Comparison of ENCODE assay signal across 13 mouse cellular contexts in genomic region chr1:65654460-65654859, GRCm38 (mm10).
DNase-seq lines count a peak whose midpoint lies in the region; TF ChIP-seq lines count a peak whose summit lies in the region.
"Had no signal": no experiment of that assay in that cellular context is flagged by ENCODE, and none has a peak within 500 bp of the region (broad histone marks: within the 10 kb centered on the region; RNA-seq: fewer than 3 reads in every experiment).

No protein-coding gene starts in this region.

- TF ChIP-seq POLR2A in brain, embryonic 14.5 days (IDR thresholded peaks at IDR 0.05; ENCODE audit: borderline replicate concordance, extremely low read depth, insufficient read depth, insufficient read length, poor library complexity, severe bottlenecking): no peak

- H3K4me3 ChIP-seq in left cerebral cortex, adult 2 months: no peak overlapping the region
- H3K4me3 ChIP-seq: hindbrain, embryonic 10.5 days; limb, embryonic 15.5 days; lung, embryonic 15.5 days; neural tube, embryonic 15.5 days had no signal

- no peak overlapping the region for H3K27ac ChIP-seq in left cerebral cortex, adult 2 months
- H3K27ac ChIP-seq: hindbrain, embryonic 10.5 days; limb, embryonic 15.5 days; lung, embryonic 15.5 days; neural tube, embryonic 15.5 days had no signal

- DNase-seq in embryo, embryonic 10.5 days (ENCODE audit: low spot score): peak; percentile 19
- no peak for DNase-seq in embryo, embryonic 11 days
- no peak for DNase-seq in left cerebral cortex, adult 2 months (ENCODE audit: extremely low spot score in 1 of 2, low spot score in 2 of 2)
- DNase-seq in left cerebral cortex, adult 8-10 months (ENCODE audit: low spot score in 2 of 2): no peak
- DNase-seq in ES-CJ7 (ENCODE audit: low read depth, low spot score): peak; percentile 66
- DNase-seq in brain, embryonic 14.5 days (ENCODE audit: low read depth): peak; percentile 24
- DNase-seq in heart, adult 18-20 months: no peak
- DNase-seq: adrenal gland, postnatal 25 days; kidney, adult 18-20 months had no signal

- intact Hi-C loops in left cerebral cortex, adult 2 months (cut with DNase I): loop anchor here (5.0 kb wide), 1 partner anchor 342 kb away; no protein-coding TSS in a partner anchor

- peak; percentile 33 for TF ChIP-seq CTCF in left cerebral cortex, adult 2 months (IDR thresholded peaks at IDR 0.05)
- peak; percentile 30; the same call in 1 of the 2 replicates for TF ChIP-seq CTCF in brain, embryonic 14.5 days (IDR thresholded peaks at IDR 0.05; ENCODE audit: borderline replicate concordance, extremely low read depth, insufficient read depth, insufficient read length)

Comparison
In these comparisons a context has a peak if more than half of its experiments do, and no peak if none do; other contexts are left out.
1. DNase-seq: peak in embryo, embryonic 10.5 days (single experiment), ES-CJ7 (single experiment) and brain, embryonic 14.5 days (single experiment); none in embryo, embryonic 11 days (single experiment), left cerebral cortex, adult 2 months (0 of 2), left cerebral cortex, adult 8-10 months (0 of 2) and heart, adult 18-20 months (0 of 2).